Mouse (Mus musculus) heart, postnatal 0 days (tissue): ENCODE results near the gene Sypl. TPM values are rescaled to one million over a fixed set of nuclear protein-coding genes. Genes with fewer than 3 reads are reported as not detected.

Experiments used
- ATAC-seq: fragments of 200-750 bp; cut with Nextera tagmentation; 2 replicates; pipeline ENCODE4 v1.8.0; 2017; ENCODE audit warnings: low read depth, moderate number of reproducible peaks, moderate library complexity; ENCODE audit not compliant: insufficient read depth
- DNase-seq: peaks from one replicate; pipeline ENCODE4 v3.0.0-alpha.2; 2016; ENCODE audit warnings: low spot score
- H3K27ac ChIP-seq: fragments of 300-500 bp; sonication (generic); 2 replicates; pipeline ENCODE4 v1.5.1; 2014; ENCODE audit warnings: low read depth, mild to moderate bottlenecking
- H3K27me3 ChIP-seq: fragments of 300-500 bp; sonication (generic); 2 replicates; pipeline ENCODE4 v1.6.1; 2014; ENCODE audit warnings: low read length, mixed read lengths; ENCODE audit not compliant: control insufficient read depth, insufficient read depth
- H3K36me3 ChIP-seq: fragments of 300-500 bp; sonication (generic); replicated peaks from 2 replicates; pipeline ENCODE4 v1.6.1; 2014; ENCODE audit warnings: low read length, mixed read lengths; ENCODE audit not compliant: control insufficient read depth, insufficient read depth
- H3K4me1 ChIP-seq: fragments of 300-500 bp; sonication (generic); 2 replicates; pipeline ENCODE4 v1.6.1; 2014; ENCODE audit warnings: antibody characterized with exemption; ENCODE audit not compliant: control insufficient read depth, insufficient read depth
- H3K4me2 ChIP-seq: fragments of 300-500 bp; sonication (generic); 2 replicates; pipeline ENCODE4 v1.6.1; 2014; ENCODE audit warnings: low read depth, mild to moderate bottlenecking, low read length, moderate library complexity
- H3K4me3 ChIP-seq: fragments of 300-500 bp; sonication (generic); 2 replicates; pipeline ENCODE4 v1.5.1; 2014; ENCODE audit warnings: low read depth, low read length
- H3K9ac ChIP-seq: fragments of 300-500 bp; sonication (generic); replicated peaks from 2 replicates; pipeline ENCODE4 v1.6.1; 2014; ENCODE audit warnings: low read depth, low read length, mixed read lengths
- H3K9me3 ChIP-seq: fragments of 300-500 bp; sonication (generic); replicated peaks from 2 replicates; pipeline ENCODE4 v1.6.1; 2016; ENCODE audit warnings: low read length; ENCODE audit not compliant: control insufficient read depth
- CTCF ChIP-seq: IDR thresholded peaks from 2 replicates; pipeline ENCODE4 v1.5.1; 2016; ENCODE audit warnings: antibody characterized with exemption, control low read depth, low read depth
- EP300 ChIP-seq: IDR thresholded peaks from 2 replicates; pipeline ENCODE4 v1.6.1; 2016; ENCODE audit warnings: antibody characterized with exemption, low read depth
- WGBS: fragments of 180-500 bp; shearing (Covaris S2); extraction: QIAGEN DNeasy Blood & Tissue Kit; methylation state at CpG from one replicate; pipeline ENCODE4 v1.1.7; 2014; 5-methylcytosine and 5-hydroxymethylcytosine counted together
- polyA plus RNA-seq: library from polyadenylated mRNA; unstranded; fragments of >200 nt; fragmentation: Nextera tagmentation; extraction: Ambion mirVana; gene quantifications from 2 replicates; pipeline ENCODE4 v1.2.1, GENCODE M21; 2015
- total RNA-seq: library from RNA; depleted of rRNA; stranded (reverse); fragments of >200 nt; gene quantifications from 2 replicates; pipeline ENCODE4 v1.2.3, GENCODE M21; 2014; ENCODE audit warnings: low replicate concordance

Sypl gene
- total and polyA plus RNA-seq, 2 experiments from 2014 or later: 45.0 to 91.1 TPM

DNA sequence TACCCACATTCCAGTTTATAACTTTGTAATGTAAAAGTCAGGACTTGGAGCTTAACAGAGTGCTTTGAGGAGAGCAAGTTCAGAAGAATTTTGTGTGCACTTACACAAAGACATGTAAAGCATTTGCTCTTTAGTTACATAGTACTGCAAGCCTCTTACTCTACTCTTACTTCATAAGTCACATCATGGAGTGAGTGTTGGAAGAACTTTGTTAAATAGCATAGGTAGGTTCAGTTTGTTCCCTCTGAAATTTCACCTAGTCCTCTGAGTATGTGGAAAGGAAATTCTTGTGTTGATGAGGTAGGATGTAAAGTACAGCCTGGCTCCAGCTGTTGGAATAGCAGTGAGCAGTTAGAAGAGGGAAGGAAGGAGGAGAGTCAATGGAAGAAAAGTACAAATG lies 21.2 kb downstream of the Sypl start:
- no peak overlapping the region for H3K27ac ChIP-seq
- no peak overlapping the region for H3K4me2 ChIP-seq
- TF ChIP-seq EP300 (no peak), CTCF (no peak)
- ATAC-seq (no peak), DNase-seq (no peak)
- H3K4me3 ChIP-seq: no peak overlapping the region
- H3K9me3 ChIP-seq: no peaks in the 10 kb centered on the region
- H3K9ac ChIP-seq: no peak overlapping the region
- H3K27me3 ChIP-seq: no peaks in the 10 kb centered on the region
- H3K36me3 ChIP-seq: peaks cover 36% of the 10 kb centered on the region
- no peaks in the 10 kb centered on the region for H3K4me1 ChIP-seq

DNA sequence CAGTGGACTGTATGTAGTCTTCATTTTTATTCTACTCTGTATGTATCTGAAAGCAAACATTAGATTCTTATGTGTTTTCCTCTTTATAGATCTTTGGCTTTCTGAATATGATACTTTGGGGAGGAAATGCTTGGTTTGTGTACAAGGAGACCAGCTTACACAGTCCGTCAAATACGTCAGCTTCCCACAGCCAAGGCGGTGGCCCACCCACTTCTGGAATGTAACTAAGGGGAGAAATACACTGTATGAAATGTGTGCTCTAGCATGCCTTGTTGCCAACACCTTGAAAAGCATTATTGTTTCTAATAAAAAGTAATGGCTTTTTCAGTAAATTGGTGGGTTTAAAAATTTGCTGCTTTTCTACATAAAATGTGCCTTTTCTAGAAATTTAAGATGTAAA lies 21.8 kb downstream of the Sypl start:
- WGBS: 77% methylated on average over 3 of the region's 3 CpGs
- H3K36me3 ChIP-seq: peaks cover 30% of the 10 kb centered on the region
- H3K9ac ChIP-seq: no peak overlapping the region
- no peaks in the 10 kb centered on the region for H3K27me3 ChIP-seq
- no peaks in the 10 kb centered on the region for H3K9me3 ChIP-seq
- no peak overlapping the region for H3K4me3 ChIP-seq
- no peak overlapping the region for H3K4me2 ChIP-seq
- DNase-seq: no peak
- no peak overlapping the region for H3K27ac ChIP-seq
- H3K4me1 ChIP-seq: no peaks in the 10 kb centered on the region
- ATAC-seq: no peak
- TF ChIP-seq EP300: no peak

GRCm38 (mm10) chr12:32982631-32983030 lies 28.9 kb downstream of the Sypl start:
- ATAC-seq (no peak), DNase-seq (no peak)
- H3K27me3 ChIP-seq: no peaks in the 10 kb centered on the region
- WGBS: 70% methylated on average over 1 of the region's 1 CpGs
- no peak overlapping the region for H3K4me2 ChIP-seq
- no peak overlapping the region for H3K27ac ChIP-seq
- H3K9ac ChIP-seq: no peak overlapping the region
- H3K4me3 ChIP-seq: no peak overlapping the region
- no peaks in the 10 kb centered on the region for H3K9me3 ChIP-seq
- TF ChIP-seq CTCF (no peak), EP300 (no peak)
- no peaks in the 10 kb centered on the region for H3K4me1 ChIP-seq
- peaks cover 4% of the 10 kb centered on the region; the same call in 1 of the 2 replicates for H3K36me3 ChIP-seq

DNA sequence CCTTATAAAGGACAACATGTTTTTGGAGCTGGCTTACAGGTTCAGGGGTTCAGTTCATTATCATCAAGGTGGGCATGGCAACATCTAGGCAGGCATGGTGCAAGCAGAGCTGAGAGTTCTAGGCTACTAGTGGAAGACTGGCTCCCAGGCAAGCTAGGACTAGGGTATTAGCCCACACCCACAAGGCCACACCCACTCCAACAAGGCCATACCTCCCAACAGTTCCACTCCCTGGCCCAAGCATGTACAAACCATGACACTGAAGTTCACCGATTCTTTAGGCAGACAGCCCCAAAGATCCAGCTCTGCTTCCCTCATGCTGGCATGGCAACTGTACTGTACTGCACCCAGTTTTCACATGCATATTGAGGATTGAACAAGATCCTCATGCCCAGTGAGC lies 29.4 kb downstream of the Sypl start:
- Histone ChIP-seq H3K4me2 (no peak overlapping the region), H3K27me3 (no peaks in the 10 kb centered on the region), H3K9me3 (no peaks in the 10 kb centered on the region), H3K4me3 (no peak overlapping the region), H3K27ac (no peak overlapping the region), H3K9ac (no peak overlapping the region), H3K36me3 (0 out of 2 replicates have a peak, but pooled peaks cover 4% of the 10 kb centered on the region), H3K4me1 (no peaks in the 10 kb centered on the region)
- no peak for TF ChIP-seq EP300
- no peak for TF ChIP-seq CTCF
- DNase-seq: no peak
- 96% methylated on average over 1 of the region's 1 CpGs for WGBS
- no peak for ATAC-seq

GRCm38 (mm10) chr12:32986284-32986683 lies 32.6 kb downstream of the Sypl start:
- Histone ChIP-seq H3K9me3 (no peaks in the 10 kb centered on the region), H3K4me1 (no peaks in the 10 kb centered on the region), H3K36me3 (no peaks in the 10 kb centered on the region), H3K27ac (no peak overlapping the region), H3K4me2 (no peak overlapping the region), H3K9ac (no peak overlapping the region), H3K27me3 (no peaks in the 10 kb centered on the region), H3K4me3 (no peak overlapping the region)
- 52% methylated on average over 1 of the region's 1 CpGs for WGBS
- DNase-seq (no peak), ATAC-seq (no peak)
- no peak for TF ChIP-seq CTCF
- TF ChIP-seq EP300: no peak

- Histone ChIP-seq H3K36me3 (no peaks in the 10 kb centered on the region), H3K27me3 (no peaks in the 10 kb centered on the region), H3K4me2 (no peak overlapping the region), H3K9ac (no peak overlapping the region), H3K9me3 (no peaks in the 10 kb centered on the region), H3K27ac (0 out of 2 replicates have a peak overlapping the region, but pooled peaks have one; percentile 4), H3K4me1 (peaks cover 6% of the 10 kb centered on the region), H3K4me3 (no peak overlapping the region)
- DNase-seq (no peak), ATAC-seq (peak; percentile 88)
- TF ChIP-seq CTCF (no peak), EP300 (no peak)
- WGBS: 34% methylated on average over 12 of the region's 12 CpGs
These were observed 36.0 kb downstream of the Sypl start for GRCm38 (mm10) chr12:32989731-32990130.
